Mouse (Mus musculus): ENCODE data around the gene Gtf2h1. TPM values are rescaled to one million over a fixed set of nuclear protein-coding genes. Genes with fewer than 3 reads are reported as not detected.

Gene Gtf2h1
- polyA plus RNA-seq, 1 experiment from 2014 or later: 51.2 TPM

- H3K4me2 ChIP-seq (ENCODE audit: low read depth, low read length): no peak overlapping the region
- 46% methylated on average over 4 of the region's 4 CpGs for WGBS
- no peak for DNase-seq (ENCODE audit: low spot score)
- H3K9ac ChIP-seq (ENCODE audit: low read depth, low read length): no peak overlapping the region
- no peaks in the 10 kb centered on the region for H3K27me3 ChIP-seq (replicated peaks; ENCODE audit: control insufficient read depth, insufficient read depth, low read length)
- H3K4me1 ChIP-seq (ENCODE audit: control insufficient read depth, insufficient read depth, low read length): peaks cover 32% of the 10 kb centered on the region
- no peaks in the 10 kb centered on the region for H3K9me3 ChIP-seq (ENCODE audit: control insufficient read depth, low read length)
- ATAC-seq (ENCODE audit: low read depth): no peak
- no peak overlapping the region for H3K4me3 ChIP-seq (ENCODE audit: low read depth, low read length)
- no peaks in the 10 kb centered on the region for H3K36me3 ChIP-seq (ENCODE audit: control insufficient read depth, insufficient read depth, low read length)
- H3K27ac ChIP-seq (replicated peaks; ENCODE audit: low read depth, low read length): no peak overlapping the region
Observed at GRCm38 (mm10) chr7:46840326-46840725, 44.4 kb downstream of the Gtf2h1 start.

GRCm38 (mm10) chr7:46840787-46841525 is 45.1 kb downstream of the Gtf2h1 start, which contains the start of gene Ldha:
Ldha (plus strand) TSS chr7:46841475.
- Histone ChIP-seq H3K9me3 (ENCODE audit: control insufficient read depth, low read length) (no peaks in the 10 kb centered on the region), H3K27me3 (replicated peaks; ENCODE audit: control insufficient read depth, insufficient read depth, low read length) (no peaks in the 10 kb centered on the region), H3K4me2 (ENCODE audit: low read depth, low read length) (no peak within 1 kb of the TSS), H3K36me3 (ENCODE audit: control insufficient read depth, insufficient read depth, low read length) (no peaks in the 10 kb centered on the region), H3K9ac (ENCODE audit: low read depth, low read length) (no peak within 1 kb of the TSS), H3K4me3 (ENCODE audit: low read depth, low read length) (no peak within 1 kb of the TSS), H3K4me1 (ENCODE audit: control insufficient read depth, insufficient read depth, low read length) (peaks cover 32% of the 10 kb centered on the region), H3K27ac (replicated peaks; ENCODE audit: low read depth, low read length) (no peak within 1 kb of the TSS)
- no peak for DNase-seq (ENCODE audit: low spot score)
- no peak for ATAC-seq (ENCODE audit: low read depth)
- 28% methylated on average over 6 of the region's 6 CpGs for WGBS

DNA sequence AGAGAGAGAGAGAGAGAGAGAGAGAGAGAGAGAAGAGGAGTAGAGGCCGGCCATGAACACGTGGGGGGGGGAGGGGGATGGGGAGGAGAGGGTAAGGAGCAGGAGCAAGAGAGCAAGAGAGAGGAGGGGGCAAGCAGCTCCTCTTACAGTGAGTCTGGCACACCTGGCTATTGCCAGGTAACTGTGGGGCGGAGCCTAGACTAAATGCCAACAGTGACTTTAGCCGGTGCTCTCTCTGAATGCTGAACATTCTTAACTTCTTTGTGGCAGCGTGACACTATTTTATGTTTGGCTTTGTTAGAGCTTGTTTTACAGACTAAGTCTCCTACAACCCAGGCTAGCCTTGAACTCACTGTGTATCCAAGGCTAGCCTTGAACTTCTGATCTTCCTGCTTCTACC is 46.4 kb downstream of the Gtf2h1 start:
- H3K27me3 ChIP-seq (replicated peaks; ENCODE audit: control insufficient read depth, insufficient read depth, low read length): no peaks in the 10 kb centered on the region
- ATAC-seq (ENCODE audit: low read depth) (no peak), DNase-seq (ENCODE audit: low spot score) (no peak)
- no peak overlapping the region for H3K4me2 ChIP-seq (ENCODE audit: low read depth, low read length)
- H3K4me1 ChIP-seq (ENCODE audit: control insufficient read depth, insufficient read depth, low read length): peaks cover 32% of the 10 kb centered on the region
- H3K9ac ChIP-seq (ENCODE audit: low read depth, low read length): no peak overlapping the region
- no peak overlapping the region for H3K27ac ChIP-seq (replicated peaks; ENCODE audit: low read depth, low read length)
- no peak overlapping the region for H3K4me3 ChIP-seq (ENCODE audit: low read depth, low read length)
- peaks cover under 1% of the 10 kb centered on the region; the same call in 1 of the 2 replicates for H3K36me3 ChIP-seq (ENCODE audit: control insufficient read depth, insufficient read depth, low read length)
- WGBS: 18% methylated on average over 5 of the region's 5 CpGs
- H3K9me3 ChIP-seq (ENCODE audit: control insufficient read depth, low read length): no peaks in the 10 kb centered on the region

GRCm38 (mm10) chr7:46843576-46843975 is 47.7 kb downstream of the Gtf2h1 start:
- WGBS: 85% methylated on average over 4 of the region's 4 CpGs
- ATAC-seq (ENCODE audit: low read depth): no peak
- Histone ChIP-seq H3K27ac (replicated peaks; ENCODE audit: low read depth, low read length) (no peak overlapping the region), H3K27me3 (replicated peaks; ENCODE audit: control insufficient read depth, insufficient read depth, low read length) (no peaks in the 10 kb centered on the region), H3K9me3 (ENCODE audit: control insufficient read depth, low read length) (no peaks in the 10 kb centered on the region), H3K4me1 (ENCODE audit: control insufficient read depth, insufficient read depth, low read length) (peaks cover 22% of the 10 kb centered on the region), H3K36me3 (ENCODE audit: control insufficient read depth, insufficient read depth, low read length) (peaks cover 13% of the 10 kb centered on the region), H3K4me2 (ENCODE audit: low read depth, low read length) (no peak overlapping the region), H3K4me3 (ENCODE audit: low read depth, low read length) (no peak overlapping the region), H3K9ac (ENCODE audit: low read depth, low read length) (no peak overlapping the region)
- DNase-seq (ENCODE audit: low spot score): no peak

DNA sequence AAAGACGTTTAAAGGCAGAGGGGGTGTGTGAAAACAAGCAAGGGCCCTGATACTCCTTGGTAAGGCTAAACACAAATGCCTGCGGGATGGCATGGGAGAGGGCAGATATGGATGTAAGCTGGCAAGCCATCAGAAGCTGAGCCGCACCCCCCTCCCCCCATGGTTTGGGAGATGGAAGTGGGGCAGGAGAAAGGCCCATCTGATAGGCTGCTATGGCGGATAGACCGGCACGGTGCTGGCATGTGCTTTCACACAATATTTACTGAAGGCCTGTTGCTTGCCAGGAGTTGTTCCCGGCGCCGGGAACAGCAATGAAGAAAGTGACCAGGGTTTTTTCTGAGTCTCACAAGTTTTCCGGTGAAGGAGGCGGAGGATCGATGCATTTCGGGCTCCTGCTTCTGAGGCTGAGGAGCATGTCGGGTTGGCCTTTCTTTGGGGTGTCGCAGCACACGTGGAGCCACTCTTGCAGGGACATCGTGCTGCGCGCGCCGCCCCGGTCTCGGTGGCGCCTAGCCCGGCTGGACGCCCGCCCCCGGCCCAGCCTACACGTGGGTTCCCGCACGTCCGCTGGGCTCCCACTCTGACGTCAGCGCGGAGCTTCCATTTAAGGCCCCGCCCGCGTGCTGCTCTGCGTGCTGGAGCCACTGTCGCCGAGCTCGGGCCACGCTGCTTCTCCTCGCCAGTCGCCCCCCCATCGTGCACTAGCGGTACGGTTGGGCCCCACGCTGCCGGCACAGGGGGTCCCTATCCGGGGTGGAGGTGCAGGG is 49.5 kb downstream of the Gtf2h1 start:
- WGBS: under 1% methylated on average over 41 of the region's 51 CpGs
- ATAC-seq (ENCODE audit: low read depth): peak; percentile 92
- DNase-seq (ENCODE audit: low spot score): peak; percentile 97

DNA sequence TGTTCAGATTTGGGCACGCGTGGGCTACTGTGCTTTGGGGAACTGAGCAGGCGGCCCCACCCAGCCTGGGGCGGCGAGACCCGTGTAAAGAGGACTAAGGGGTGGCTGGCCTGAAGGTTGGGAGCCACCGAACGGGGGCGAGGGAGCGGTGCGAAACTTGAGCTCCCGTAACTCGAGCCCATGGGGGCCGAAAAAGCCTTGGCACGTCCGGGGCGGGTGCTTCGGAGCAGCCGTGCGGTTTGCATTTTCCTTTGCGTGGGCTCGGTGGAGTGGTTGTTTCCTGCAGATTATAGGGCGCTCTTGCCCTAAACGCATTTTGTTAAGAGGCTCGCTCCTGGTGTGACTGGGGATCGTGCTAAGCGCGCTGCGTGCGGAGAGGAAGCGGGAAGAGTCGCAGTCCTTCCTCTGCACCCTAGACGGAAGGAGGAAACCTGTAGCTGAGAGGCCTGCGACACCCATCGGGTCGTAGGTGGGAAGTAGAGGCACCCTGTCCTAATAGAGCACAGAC is 50.1 kb downstream of the Gtf2h1 start:
- ATAC-seq (ENCODE audit: low read depth) (no peak; the same call in 1 of the 2 replicates), DNase-seq (ENCODE audit: low spot score) (peak; percentile 78)

More for the DNA sequence above, 49.5 kb downstream of the Gtf2h1 start:
- Histone ChIP-seq H3K27me3 (replicated peaks; ENCODE audit: control insufficient read depth, insufficient read depth, low read length) (no peaks in the 10 kb centered on the region), H3K27ac (replicated peaks; ENCODE audit: low read depth, low read length) (peak overlapping the region; percentile 98), H3K4me2 (ENCODE audit: low read depth, low read length) (peak overlapping the region; percentile 86), H3K9me3 (ENCODE audit: control insufficient read depth, low read length) (no peaks in the 10 kb centered on the region), H3K36me3 (ENCODE audit: control insufficient read depth, insufficient read depth, low read length) (peaks cover 31% of the 10 kb centered on the region), H3K4me1 (ENCODE audit: control insufficient read depth, insufficient read depth, low read length) (peaks cover 7% of the 10 kb centered on the region), H3K9ac (ENCODE audit: low read depth, low read length) (peak overlapping the region; percentile 97), H3K4me3 (ENCODE audit: low read depth, low read length) (peak overlapping the region; percentile 87)

DNA sequence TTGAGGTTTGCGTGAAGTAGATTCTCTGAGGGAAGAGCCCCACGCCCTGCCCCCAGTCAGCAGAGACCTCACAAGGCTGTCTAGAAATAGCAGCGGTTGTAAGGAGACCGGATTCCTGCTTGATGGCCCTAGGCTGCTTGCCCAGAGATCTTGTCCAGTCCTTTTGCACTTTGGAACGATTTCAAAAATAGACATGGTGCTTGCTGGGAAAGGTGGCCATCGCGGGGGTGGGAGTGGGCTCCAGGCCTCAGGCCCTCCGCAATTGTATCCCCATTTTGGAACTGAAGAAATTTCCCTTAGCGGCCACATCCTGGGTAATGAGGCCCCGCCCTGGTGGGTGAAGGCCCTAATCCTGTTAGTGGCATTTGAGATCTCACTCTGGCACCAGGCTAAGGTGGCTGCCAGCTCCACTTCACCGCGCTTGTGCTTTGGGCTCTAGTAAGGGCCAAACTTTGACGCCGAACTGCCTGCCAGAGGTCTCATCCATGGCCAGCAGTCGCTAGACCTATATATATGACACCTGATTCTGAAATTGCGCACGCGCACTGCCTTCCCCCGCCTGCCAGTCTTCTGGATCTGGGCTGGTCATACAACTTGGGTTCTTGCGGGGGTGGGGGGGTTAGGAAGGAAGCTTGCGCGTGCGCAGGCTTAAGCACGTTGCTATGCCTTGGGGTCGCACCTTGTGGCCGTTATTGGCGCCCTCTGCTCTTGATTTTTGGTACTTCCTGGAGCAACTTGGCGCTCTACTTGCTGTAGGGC is 50.8 kb downstream of the Gtf2h1 start:
- H3K9ac ChIP-seq (ENCODE audit: low read depth, low read length): peak overlapping the region; percentile 97
- peaks cover 44% of the 10 kb centered on the region for H3K36me3 ChIP-seq (ENCODE audit: control insufficient read depth, insufficient read depth, low read length)
- H3K4me2 ChIP-seq (ENCODE audit: low read depth, low read length): peak overlapping the region; percentile 86
- DNase-seq (ENCODE audit: low spot score): peak; percentile 89
- no peaks in the 10 kb centered on the region for H3K9me3 ChIP-seq (ENCODE audit: control insufficient read depth, low read length)
- peak overlapping the region; percentile 98 for H3K27ac ChIP-seq (replicated peaks; ENCODE audit: low read depth, low read length)
- peak overlapping the region; percentile 87 for H3K4me3 ChIP-seq (ENCODE audit: low read depth, low read length)
- no peaks in the 10 kb centered on the region for H3K27me3 ChIP-seq (replicated peaks; ENCODE audit: control insufficient read depth, insufficient read depth, low read length)
- WGBS: under 1% methylated on average over 28 of the region's 28 CpGs
- H3K4me1 ChIP-seq (ENCODE audit: control insufficient read depth, insufficient read depth, low read length): peaks cover 7% of the 10 kb centered on the region
- ATAC-seq (ENCODE audit: low read depth): peak; percentile 42

More for the DNA sequence above, 50.1 kb downstream of the Gtf2h1 start:
- Histone ChIP-seq H3K4me1 (ENCODE audit: control insufficient read depth, insufficient read depth, low read length) (peaks cover 7% of the 10 kb centered on the region), H3K27ac (replicated peaks; ENCODE audit: low read depth, low read length) (peak overlapping the region; percentile 98), H3K9me3 (ENCODE audit: control insufficient read depth, low read length) (no peaks in the 10 kb centered on the region), H3K36me3 (ENCODE audit: control insufficient read depth, insufficient read depth, low read length) (peaks cover 37% of the 10 kb centered on the region), H3K9ac (ENCODE audit: low read depth, low read length) (peak overlapping the region; percentile 97), H3K27me3 (replicated peaks; ENCODE audit: control insufficient read depth, insufficient read depth, low read length) (no peaks in the 10 kb centered on the region), H3K4me3 (ENCODE audit: low read depth, low read length) (peak overlapping the region; percentile 87), H3K4me2 (ENCODE audit: low read depth, low read length) (peak overlapping the region; percentile 86)
- under 1% methylated on average over 32 of the region's 36 CpGs for WGBS

DNA sequence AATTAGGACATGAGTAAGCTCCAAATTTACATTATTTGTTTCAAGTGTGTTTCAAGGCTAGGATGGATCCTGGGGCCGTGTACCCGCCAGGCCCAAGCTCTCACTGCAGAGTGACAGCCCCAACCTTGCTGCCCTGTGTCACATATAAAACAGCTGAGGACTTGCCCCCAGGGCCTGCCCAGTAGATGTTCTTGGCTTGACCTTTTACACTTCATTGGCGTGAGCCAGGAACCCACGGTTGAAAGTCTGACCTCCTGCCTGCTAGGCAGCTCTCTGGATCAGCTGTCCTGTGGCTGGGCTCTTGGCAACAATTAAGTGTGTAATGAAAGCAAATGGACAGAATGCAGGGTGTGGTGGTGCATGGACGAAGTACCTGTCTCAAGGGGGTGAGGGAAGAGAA is 53.4 kb downstream of the Gtf2h1 start:
- H3K4me2 ChIP-seq (ENCODE audit: low read depth, low read length): no peak overlapping the region
- no peak overlapping the region for H3K27ac ChIP-seq (replicated peaks; ENCODE audit: low read depth, low read length)
- H3K9ac ChIP-seq (ENCODE audit: low read depth, low read length): no peak overlapping the region
- no peaks in the 10 kb centered on the region for H3K27me3 ChIP-seq (replicated peaks; ENCODE audit: control insufficient read depth, insufficient read depth, low read length)
- ATAC-seq (ENCODE audit: low read depth) (no peak), DNase-seq (ENCODE audit: low spot score) (no peak)
- 72% methylated on average over 5 of the region's 5 CpGs for WGBS
- H3K36me3 ChIP-seq (ENCODE audit: control insufficient read depth, insufficient read depth, low read length): peaks cover 70% of the 10 kb centered on the region
- peaks cover 7% of the 10 kb centered on the region for H3K4me1 ChIP-seq (ENCODE audit: control insufficient read depth, insufficient read depth, low read length)
- H3K9me3 ChIP-seq (ENCODE audit: control insufficient read depth, low read length): no peaks in the 10 kb centered on the region
- no peak overlapping the region for H3K4me3 ChIP-seq (ENCODE audit: low read depth, low read length)

All from embryonic facial prominence, embryonic 14.5 days (tissue).